ENCODE assay signal across 26 mouse cellular contexts in the genomic region with DNA sequence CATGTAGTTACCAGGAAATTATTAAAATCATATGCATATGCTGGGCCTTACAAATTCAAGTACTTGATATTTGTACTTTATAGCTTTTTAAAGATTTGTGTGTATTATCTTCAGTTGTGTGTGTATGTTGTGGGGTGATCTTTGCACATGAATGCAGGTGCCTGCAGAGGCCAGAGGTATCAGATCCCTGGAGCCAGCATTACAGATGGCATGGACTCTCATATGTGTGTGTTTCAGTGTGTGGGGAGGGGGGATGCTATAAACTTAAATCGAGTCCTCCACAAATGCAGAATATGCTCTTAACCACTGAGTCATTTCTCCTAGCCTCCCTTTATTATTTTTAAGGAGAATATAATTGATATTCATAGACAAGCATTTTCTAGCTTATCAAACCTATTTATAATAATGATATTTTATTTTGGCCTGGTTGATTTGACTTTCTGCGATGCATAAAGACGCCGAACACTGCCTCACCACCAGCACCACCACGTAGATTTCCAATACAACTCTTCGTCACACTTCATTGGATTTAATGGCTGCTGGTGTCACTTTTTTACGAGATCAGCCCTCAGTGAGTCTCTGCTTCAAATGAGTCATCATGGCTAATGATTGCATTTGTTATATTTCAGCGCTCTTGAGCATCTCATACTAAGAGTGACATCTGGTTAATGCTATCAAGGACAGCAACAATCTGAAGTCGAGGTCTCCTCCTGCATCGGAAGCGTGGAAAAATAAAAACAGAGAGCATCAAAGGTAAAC.
DNase-seq lines count a peak whose midpoint lies in the region; ATAC-seq and TF ChIP-seq lines count a peak whose summit lies in the region.
"Had no signal": no experiment of that assay in that cellular context is flagged by ENCODE, and none has a peak within 500 bp of the region (broad histone marks: within the 10 kb centered on the region; RNA-seq: fewer than 3 reads in every experiment).

No protein-coding gene starts in this region.

- intact Hi-C loops in left cerebral cortex, adult 2 months (cut with DNase I) = no loop called here
- intact Hi-C loops in left cerebral cortex, postnatal 25 days (cut with DNase I) = no loop called here

- no peaks in the 10 kb centered on the region for H3K4me1 ChIP-seq in forebrain, embryonic 14.5 days (ENCODE audit: control insufficient read depth, insufficient read depth, low read length)
- H3K4me1 ChIP-seq in forebrain, embryonic 11.5 days (replicated peaks; ENCODE audit: control insufficient read depth, insufficient read depth, low read length) = 0 out of 2 replicates have a peak, but pooled peaks cover 2% of the 10 kb centered on the region
- H3K4me1 ChIP-seq in hindbrain, embryonic 16.5 days (ENCODE audit: control insufficient read depth, insufficient read depth, low read depth, low read length) = peaks cover 2% of the 10 kb centered on the region
- 0 out of 2 replicates have a peak, but pooled peaks cover 4% of the 10 kb centered on the region for H3K4me1 ChIP-seq in hindbrain, embryonic 10.5 days (replicated peaks)
- peaks cover 3% of the 10 kb centered on the region; the same call in 1 of the 2 replicates for H3K4me1 ChIP-seq in neural tube, embryonic 14.5 days (ENCODE audit: control insufficient read depth, insufficient read depth, low read length)
- H3K4me1 ChIP-seq: lung, embryonic 15.5 days had no signal

- WGBS in forebrain, embryonic 14.5 days = 86% methylated on average over 11 of the region's 11 CpGs
- WGBS in forebrain, embryonic 11.5 days = 83% methylated on average over 11 of the region's 11 CpGs
- 65% methylated on average over 11 of the region's 11 CpGs for WGBS in hindbrain, embryonic 16.5 days
- 88% methylated on average over 11 of the region's 11 CpGs for WGBS in hindbrain, embryonic 10.5 days
- WGBS in neural tube, embryonic 14.5 days = 42% methylated on average over 11 of the region's 11 CpGs

- no peak overlapping the region for H3K4me3 ChIP-seq in forebrain, embryonic 14.5 days (ENCODE audit: low read depth, low read length)
- no peak overlapping the region for H3K4me3 ChIP-seq in forebrain, embryonic 11.5 days (ENCODE audit: low read depth, low read length)
- no peak overlapping the region for H3K4me3 ChIP-seq in hindbrain, embryonic 16.5 days (ENCODE audit: low read length)
- no peak overlapping the region for H3K4me3 ChIP-seq in hindbrain, embryonic 10.5 days
- no peak overlapping the region for H3K4me3 ChIP-seq in left cerebral cortex, adult 2 months
- no peak overlapping the region for H3K4me3 ChIP-seq in neural tube, embryonic 14.5 days (ENCODE audit: low read depth, low read length)
- H3K4me3 ChIP-seq: gastrocnemius, adult 2 months; hindbrain, embryonic 15.5 days; limb, embryonic 13.5 days; lung, embryonic 15.5 days; midbrain, embryonic 12.5 days had no signal

- no peaks in the 10 kb centered on the region for H3K9me3 ChIP-seq in forebrain, embryonic 14.5 days (replicated peaks; ENCODE audit: control insufficient read depth, low read length)
- no peaks in the 10 kb centered on the region for H3K9me3 ChIP-seq in forebrain, embryonic 11.5 days (ENCODE audit: control insufficient read depth, low read length)
- no peaks in the 10 kb centered on the region for H3K9me3 ChIP-seq in hindbrain, embryonic 16.5 days (ENCODE audit: control insufficient read depth, low read length)
- no peaks in the 10 kb centered on the region for H3K9me3 ChIP-seq in hindbrain, embryonic 10.5 days
- no peaks in the 10 kb centered on the region for H3K9me3 ChIP-seq in neural tube, embryonic 14.5 days (ENCODE audit: control insufficient read depth, low read length)
- H3K9me3 ChIP-seq: hindbrain, embryonic 15.5 days; limb, embryonic 13.5 days; lung, embryonic 15.5 days; midbrain, embryonic 12.5 days had no signal

- 0 out of 2 replicates have a peak overlapping the region, but pooled peaks have one; percentile 14 for H3K27ac ChIP-seq in forebrain, embryonic 14.5 days (ENCODE audit: low read depth, low read length)
- no peak overlapping the region for H3K27ac ChIP-seq in forebrain, embryonic 11.5 days (ENCODE audit: low read depth, low read length)
- H3K27ac ChIP-seq in hindbrain, embryonic 16.5 days (ENCODE audit: low read depth, low read length) = 0 out of 2 replicates have a peak overlapping the region, but pooled peaks have one; percentile 12
- no peak overlapping the region for H3K27ac ChIP-seq in hindbrain, embryonic 10.5 days
- H3K27ac ChIP-seq in left cerebral cortex, adult 2 months = peak overlapping the region; percentile 55; the same call in 1 of the 2 replicates
- H3K27ac ChIP-seq in neural tube, embryonic 14.5 days (ENCODE audit: low read depth, low read length) = peak overlapping the region; percentile 19; the same call in 1 of the 2 replicates
- H3K27ac ChIP-seq: gastrocnemius, adult 2 months; hindbrain, embryonic 15.5 days; limb, embryonic 13.5 days; lung, embryonic 15.5 days; midbrain, embryonic 12.5 days had no signal

- ATAC-seq in forebrain, embryonic 14.5 days = no peak
- ATAC-seq in forebrain, embryonic 11.5 days (replicated peaks; ENCODE audit: low FRiP score) = no peak
- no peak for ATAC-seq in hindbrain, embryonic 16.5 days
- peak; percentile 72 for ATAC-seq in neural tube, embryonic 14.5 days (ENCODE audit: low read depth)

- H3K4me2 ChIP-seq in forebrain, embryonic 14.5 days (ENCODE audit: low read length) = no peak overlapping the region
- no peak overlapping the region for H3K4me2 ChIP-seq in forebrain, embryonic 11.5 days (ENCODE audit: low read depth, low read length, severe bottlenecking)
- H3K4me2 ChIP-seq in hindbrain, embryonic 16.5 days (ENCODE audit: low read length) = no peak overlapping the region
- 0 out of 2 replicates have a peak overlapping the region, but pooled peaks have one; percentile 14 for H3K4me2 ChIP-seq in neural tube, embryonic 14.5 days (ENCODE audit: low read depth, low read length)
- H3K4me2 ChIP-seq: heart, embryonic 11.5 days; hindbrain, embryonic 15.5 days; limb, embryonic 13.5 days; liver, embryonic 11.5 days; lung, embryonic 15.5 days; midbrain, embryonic 12.5 days had no signal

- no peak for DNase-seq in forebrain, embryonic 14.5 days (ENCODE audit: low spot score)
- no peak for DNase-seq in forebrain, embryonic 11.5 days (ENCODE audit: low spot score)
- no peak for DNase-seq in hindbrain, embryonic 10.5 days (ENCODE audit: low spot score)
- no peak for DNase-seq in left cerebral cortex, adult 2 months (ENCODE audit: extremely low spot score in 1 of 2, low spot score in 2 of 2)
- DNase-seq in left cerebral cortex, postnatal 25 days (ENCODE audit: low spot score in 2 of 2) = no peak
- no peak for DNase-seq in yolk sac, embryonic 10.5 days (ENCODE audit: low spot score)
- DNase-seq: adrenal gland, adult 8-10 months; cerebellum, adult 8-10 months; cerebellum, postnatal 25 days; gastrocnemius, adult 2 months; gastrocnemius, postnatal 36 days; heart, adult 18-20 months; heart, postnatal 36 days; kidney, adult 2 months; kidney, postnatal 25 days; layer of hippocampus, postnatal 36 days; thymus, postnatal 4 days had no signal

- no peaks in the 10 kb centered on the region for H3K27me3 ChIP-seq in forebrain, embryonic 14.5 days (replicated peaks; ENCODE audit: control insufficient read depth, insufficient read depth, low read length)
- H3K27me3 ChIP-seq in forebrain, embryonic 11.5 days (ENCODE audit: control insufficient read depth, insufficient read depth, low read length) = no peaks in the 10 kb centered on the region
- no peaks in the 10 kb centered on the region for H3K27me3 ChIP-seq in hindbrain, embryonic 16.5 days (replicated peaks; ENCODE audit: control insufficient read depth, insufficient read depth, low read length)
- H3K27me3 ChIP-seq in hindbrain, embryonic 10.5 days (ENCODE audit: insufficient read depth, poor library complexity, severe bottlenecking) = no peaks in the 10 kb centered on the region
- H3K27me3 ChIP-seq in neural tube, embryonic 14.5 days (ENCODE audit: control insufficient read depth, insufficient read depth, low read length) = no peaks in the 10 kb centered on the region
- H3K27me3 ChIP-seq: CH12.LX; hindbrain, embryonic 15.5 days; limb, embryonic 13.5 days; lung, embryonic 15.5 days; midbrain, embryonic 12.5 days had no signal

- no peak for TF ChIP-seq CTCF in left cerebral cortex, adult 2 months (IDR thresholded peaks at IDR 0.05)

- H3K9ac ChIP-seq in forebrain, embryonic 14.5 days (ENCODE audit: low read length) = no peak overlapping the region
- no peak overlapping the region for H3K9ac ChIP-seq in forebrain, embryonic 11.5 days (ENCODE audit: low read length)
- no peak overlapping the region for H3K9ac ChIP-seq in hindbrain, embryonic 16.5 days (ENCODE audit: low read depth, low read length)
- no peak overlapping the region for H3K9ac ChIP-seq in neural tube, embryonic 14.5 days (replicated peaks; ENCODE audit: low read depth, low read length)
- H3K9ac ChIP-seq: hindbrain, embryonic 15.5 days; limb, embryonic 13.5 days; lung, embryonic 15.5 days; midbrain, embryonic 12.5 days had no signal

- H3K36me3 ChIP-seq in forebrain, embryonic 14.5 days (ENCODE audit: control insufficient read depth, insufficient read depth, low read length) = no peaks in the 10 kb centered on the region
- no peaks in the 10 kb centered on the region for H3K36me3 ChIP-seq in forebrain, embryonic 11.5 days (ENCODE audit: control insufficient read depth, insufficient read depth, low read length)
- no peaks in the 10 kb centered on the region for H3K36me3 ChIP-seq in hindbrain, embryonic 16.5 days (ENCODE audit: control insufficient read depth, insufficient read depth, low read length)
- H3K36me3 ChIP-seq in hindbrain, embryonic 10.5 days = no peaks in the 10 kb centered on the region
- no peaks in the 10 kb centered on the region for H3K36me3 ChIP-seq in neural tube, embryonic 14.5 days (ENCODE audit: control insufficient read depth, insufficient read depth, low read length)
- H3K36me3 ChIP-seq: hindbrain, embryonic 15.5 days; limb, embryonic 13.5 days; lung, embryonic 15.5 days; midbrain, embryonic 12.5 days had no signal

Comparison
In these comparisons a context has a peak if more than half of its experiments do, and no peak if none do; other contexts are left out.
1. H3K27ac ChIP-seq: peak in forebrain, embryonic 14.5 days (single experiment), hindbrain, embryonic 16.5 days (single experiment), left cerebral cortex, adult 2 months (single experiment) and neural tube, embryonic 14.5 days (single experiment); none in forebrain, embryonic 11.5 days (single experiment) and hindbrain, embryonic 10.5 days (single experiment).